Mouse (Mus musculus): ENCODE results near the gene Slc30a3.

DNA sequence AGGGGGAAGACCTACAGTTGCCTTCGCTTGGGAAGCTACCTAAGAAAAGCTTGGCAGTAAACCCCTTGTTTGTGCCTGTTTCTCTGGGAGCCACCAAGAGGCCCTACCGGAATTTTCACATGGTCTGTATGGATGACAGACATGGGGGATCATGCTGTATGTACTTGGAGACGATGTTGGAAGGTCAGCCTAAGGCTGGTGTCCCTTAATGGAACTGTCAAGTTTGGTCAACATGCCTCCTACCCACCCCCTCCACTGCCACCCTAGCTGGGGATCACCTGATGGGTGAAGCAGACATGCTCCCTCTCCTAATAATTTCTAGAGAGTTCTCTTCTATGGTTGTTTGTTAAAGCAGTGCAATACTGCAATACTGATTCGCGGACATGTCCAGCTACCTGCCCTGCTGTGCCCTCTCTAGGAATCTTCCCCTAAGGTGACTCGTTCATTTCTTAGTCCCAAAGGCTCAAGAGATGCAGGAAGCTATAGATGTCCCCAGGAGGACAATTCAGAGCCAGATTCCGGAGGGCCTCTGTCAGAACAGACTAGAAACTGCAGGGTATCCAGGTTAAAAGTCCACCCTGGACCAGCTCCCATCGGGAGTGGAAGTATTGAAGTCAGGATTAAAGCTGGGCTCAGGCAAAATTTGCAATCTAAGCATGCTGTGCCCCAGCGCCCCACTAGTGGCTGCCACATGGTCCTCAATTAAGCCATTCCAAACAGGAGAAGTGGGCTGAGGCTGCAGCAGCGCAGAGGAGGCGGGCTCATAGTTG, 12.1 kb downstream of the Slc30a3 start:
- TF ChIP-seq CTCF (IDR thresholded peaks at IDR 0.05; ENCODE audit: control insufficient read depth, insufficient read depth, insufficient read length), result no peak
- TF ChIP-seq USF1 (IDR thresholded peaks at IDR 0.05; ENCODE audit: low read depth), result no peak
- TF ChIP-seq MYOD1 (IDR thresholded peaks at IDR 0.05; ENCODE audit: control insufficient read depth, insufficient read length, low read depth), result no peak
- no peak for TF ChIP-seq MAX (IDR thresholded peaks at IDR 0.05)
- TF ChIP-seq FOSL1 (IDR thresholded peaks at IDR 0.05; ENCODE audit: insufficient read depth, low read length, poor library complexity, severe bottlenecking), result no peak
